Mouse (Mus musculus) MEL (cell line): ENCODE results near the gene Ccdc97.

Experiments
- BHLHE40 ChIP-seq: IDR thresholded peaks from 2 replicates; pipeline ENCODE4 v1.6.1; 2012; ENCODE audit warnings: low read depth, mild to moderate bottlenecking, inconsistent platforms, low read length, improper control_type of control experiment, borderline replicate concordance
- CTCF ChIP-seq, 3 experiments: IDR thresholded peaks in 2 of 3; conservative IDR thresholded peaks in 1 of 3; 2 replicates each; pipeline ENCODE4 v1.5.1; 2011 to 2012; ENCODE audit warnings: low read length in 3 of 3, low read depth in 2 of 3, mild to moderate bottlenecking in 2 of 3, improper control_type of control experiment in 1 of 3, inconsistent platforms in 1 of 3, mixed read lengths in 1 of 3, moderate library complexity in 1 of 3; ENCODE audit not compliant: control insufficient read depth in 1 of 3, insufficient read depth in 1 of 3, poor library complexity in 1 of 3, severe bottlenecking in 1 of 3
- ELF1 ChIP-seq: IDR thresholded peaks from 2 replicates; pipeline ENCODE4 v1.6.1; 2014; ENCODE audit warnings: low read depth, mild to moderate bottlenecking, inconsistent platforms, low read length, improper control_type of control experiment, moderate library complexity
- EP300 ChIP-seq, 2 experiments: IDR thresholded peaks; 2 replicates each; pipeline ENCODE4 v1.6.1; 2011; ENCODE audit warnings: improper control_type of control experiment in 2 of 2, low read length in 2 of 2, low read depth in 1 of 2, mild to moderate bottlenecking in 1 of 2
- GATA1 ChIP-seq: IDR thresholded peaks from 2 replicates; pipeline ENCODE4 v1.6.1; 2011; ENCODE audit warnings: low read depth, low read length, improper control_type of control experiment
- HCFC1 ChIP-seq: IDR thresholded peaks from 2 replicates; pipeline ENCODE4 v1.6.1; 2012; ENCODE audit warnings: low read depth, mild to moderate bottlenecking, inconsistent platforms, low read length, improper control_type of control experiment, moderate library complexity
- MAFK ChIP-seq: IDR thresholded peaks from 2 replicates; pipeline ENCODE4 v1.6.1; 2011; ENCODE audit warnings: low read depth, mild to moderate bottlenecking, low read length, improper control_type of control experiment, borderline replicate concordance
- MAX ChIP-seq: IDR thresholded peaks from 2 replicates; pipeline ENCODE4 v1.6.1; 2011; ENCODE audit warnings: low read length, improper control_type of control experiment
- MXI1 ChIP-seq: IDR thresholded peaks from 2 replicates; pipeline ENCODE4 v1.6.1; 2011; ENCODE audit warnings: mild to moderate bottlenecking, low read depth, low read length, improper control_type of control experiment
- NELFE ChIP-seq: IDR thresholded peaks from 2 replicates; pipeline ENCODE4 v1.6.1; 2011; ENCODE audit warnings: low read depth, low read length, improper control_type of control experiment
- POLR2A ChIP-seq, 2 experiments: IDR thresholded peaks; 2 replicates each; pipeline ENCODE4 v1.6.1; 2011 to 2012; ENCODE audit warnings: low read length in 2 of 2, mild to moderate bottlenecking in 2 of 2, control low read depth in 1 of 2, improper control_type of control experiment in 1 of 2, low read depth in 1 of 2, moderate library complexity in 1 of 2; ENCODE audit not compliant: control insufficient read depth in 1 of 2, insufficient read depth in 1 of 2, poor library complexity in 1 of 2
- POLR2AphosphoS2 ChIP-seq: IDR thresholded peaks from 2 replicates; pipeline ENCODE4 v1.6.1; 2011; ENCODE audit warnings: low read length, improper control_type of control experiment
- USF2 ChIP-seq, 2 experiments: IDR thresholded peaks; 2 replicates each; pipeline ENCODE4 v1.6.1; 2011 to 2012; ENCODE audit warnings: improper control_type of control experiment in 2 of 2, low read length in 2 of 2, borderline replicate concordance in 1 of 2, inconsistent platforms in 1 of 2, low read depth in 1 of 2, mild to moderate bottlenecking in 1 of 2; ENCODE audit not compliant: insufficient read depth in 1 of 2
- ZC3H11A ChIP-seq: IDR thresholded peaks from 2 replicates; pipeline ENCODE4 v1.6.1; 2012; ENCODE audit warnings: low read depth, mild to moderate bottlenecking, inconsistent platforms, low read length, improper control_type of control experiment

GRCm38 (mm10) chr7:25718788-25719417 lies at the start of gene Ccdc97:
- TF ChIP-seq MAX (peak; percentile 88), POLR2AphosphoS2 (peak; percentile 99), POLR2A (IDR thresholded peaks at IDR 0.05; ENCODE audit: control insufficient read depth in 1 of 2, insufficient read depth in 1 of 2, low read depth in 1 of 2, low read length in 2 of 2, poor library complexity in 1 of 2) (peak; percentile 38 to 87), CTCF (IDR thresholded peaks at IDR 0.05 in 2 of 3, conservative IDR thresholded peaks at IDR 0.05 in 1 of 3; ENCODE audit: control insufficient read depth in 1 of 3, insufficient read depth in 1 of 3, low read depth in 2 of 3, low read length in 3 of 3, poor library complexity in 1 of 3, severe bottlenecking in 1 of 3) (no peak), EP300 (IDR thresholded peaks at IDR 0.05; ENCODE audit: low read depth in 1 of 2, low read length in 2 of 2) (peak; percentile 37 to 54; a peak in 1 of 4 replicates), MAFK (peak; percentile 69; the same call in 1 of the 2 replicates), USF2 (IDR thresholded peaks at IDR 0.05; ENCODE audit: borderline replicate concordance in 1 of 2, insufficient read depth in 1 of 2, low read depth in 1 of 2, low read length in 2 of 2) (no peak), GATA1 (no peak), NELFE (peak; percentile 76), HCFC1 (peak; percentile 92), ELF1 (peak; percentile 94), ZC3H11A (no peak; the same call in 1 of the 2 replicates), MXI1 (peak; percentile 77), BHLHE40 (peak; percentile 48)
